Mouse (Mus musculus) cortical plate, adult 2 months (tissue): ENCODE data around the gene Map4k2.

ENCODE experiments used
- CTCF ChIP-seq: fragments of 200-500 bp; IDR thresholded peaks from 2 replicates; pipeline ENCODE4 v1.5.1; 2011; ENCODE audit warnings: mild to moderate bottlenecking, control low read depth, low read length; ENCODE audit not compliant: insufficient read depth; ENCODE audit errors: extremely low read depth
- POLR2A ChIP-seq: fragments of 200-500 bp; IDR thresholded peaks from 2 replicates; pipeline ENCODE4 v1.6.1; 2011; ENCODE audit warnings: mild to moderate bottlenecking, low read length, control low read depth; ENCODE audit not compliant: insufficient read depth; ENCODE audit errors: extremely low read depth

GRCm38 (mm10) chr19:6299003-6299402, 41.9 kb upstream of the Map4k2 start:
- TF ChIP-seq CTCF (no peak), POLR2A (no peak)
